Mouse (Mus musculus): ENCODE results near the gene Olfr1475. TPM values are rescaled to one million over a fixed set of nuclear protein-coding genes. Genes with fewer than 3 reads are reported as not detected.
"Not testable (repeated sequence)": the region's sequence is repeated elsewhere in the genome, so short reads cannot be mapped to it uniquely, and the experiment has no call there.

The Olfr1475 gene
- polyA plus RNA-seq (2015; fragmentation: Nextera tagmentation; extraction: Ambion mirVana), result not detected in 2 replicates

GRCm38 (mm10) chr19:13480096-13480495 lies at the start of gene Olfr1475:
Gene Olfr1475 (minus strand): TSS chr19:13480196.
- Histone ChIP-seq H3K4me2 (no peak within 1 kb of the TSS), H3K9me3 (replicated peaks) (no peaks in the 10 kb centered on the region), H3K9ac (no peak within 1 kb of the TSS), H3K36me3 (no peaks in the 10 kb centered on the region), H3K27ac (no peak within 1 kb of the TSS), H3K4me1 (no peaks in the 10 kb centered on the region), H3K4me3 (replicated peaks) (no peak within 1 kb of the TSS), H3K27me3 (no peaks in the 10 kb centered on the region)
- ATAC-seq (replicated peaks; ENCODE audit: low FRiP score), result no peak

- ATAC-seq (replicated peaks; ENCODE audit: low FRiP score), result no peak
- Histone ChIP-seq H3K36me3 (no peaks in the 10 kb centered on the region), H3K27ac (no peak within 1 kb of the TSS), H3K27me3 (no peaks in the 10 kb centered on the region), H3K4me2 (no peak within 1 kb of the TSS), H3K9ac (no peak within 1 kb of the TSS), H3K4me3 (replicated peaks) (no peak within 1 kb of the TSS), H3K9me3 (replicated peaks) (peaks cover 9% of the 10 kb centered on the region; the same call in 1 of the 2 replicates), H3K4me1 (no peaks in the 10 kb centered on the region)
- 86% methylated on average over 2 of the region's 2 CpGs for WGBS
Observed at GRCm38 (mm10) chr19:13527613-13528012, 47.6 kb upstream of the Olfr1475 start, which contains the start of gene Olfr1480. Gene Olfr1480 (plus strand): TSS chr19:13527913.

DNA sequence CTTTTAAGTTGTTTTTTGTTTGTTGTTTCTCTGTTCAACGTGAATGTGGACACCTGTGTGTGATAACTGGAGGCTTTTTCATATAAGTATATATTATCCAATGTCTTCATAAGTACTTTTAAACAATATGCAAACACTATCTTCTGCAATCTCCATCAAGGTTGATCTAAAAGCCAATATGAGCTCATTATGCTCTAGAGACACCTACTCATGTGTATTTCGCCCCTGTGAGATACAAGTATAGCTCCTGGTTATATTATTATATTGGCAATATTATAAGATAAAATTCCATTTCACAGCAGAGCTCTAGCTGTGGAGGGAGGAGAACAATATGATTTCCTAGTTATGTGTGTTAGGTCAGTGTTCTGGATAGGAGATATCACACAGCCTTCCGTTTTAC lies 20.2 kb upstream of the Olfr1475 start, which contains the start of gene Olfr1477:
TSS of gene Olfr1477 (plus strand) at position 301 of the 400 bp plus-strand sequence.
- Histone ChIP-seq H3K27ac (no peak within 1 kb of the TSS), H3K27me3 (no peaks in the 10 kb centered on the region), H3K4me2 (no peak within 1 kb of the TSS), H3K9ac (no peak within 1 kb of the TSS), H3K9me3 (replicated peaks) (no peaks in the 10 kb centered on the region), H3K4me1 (no peaks in the 10 kb centered on the region), H3K4me3 (replicated peaks) (no peak within 1 kb of the TSS), H3K36me3 (no peaks in the 10 kb centered on the region)
- WGBS, result 74% methylated on average over 3 of the region's 3 CpGs
- no peak for ATAC-seq (replicated peaks; ENCODE audit: low FRiP score)

- not testable (repeated sequence) for H3K9me3 ChIP-seq (replicated peaks); H3K27me3 ChIP-seq; H3K36me3 ChIP-seq; H3K4me1 ChIP-seq; H3K9ac ChIP-seq; H3K27ac ChIP-seq; ATAC-seq (replicated peaks; ENCODE audit: low FRiP score); H3K4me2 ChIP-seq; H3K4me3 ChIP-seq (replicated peaks)
- WGBS, result 81% methylated on average over 4 of the region's 4 CpGs
Observed at GRCm38 (mm10) chr19:13469265-13469664, 10.7 kb downstream of the Olfr1475 start, which contains the start of gene Olfr1474. Gene Olfr1474 (plus strand): TSS chr19:13469565.

DNA sequence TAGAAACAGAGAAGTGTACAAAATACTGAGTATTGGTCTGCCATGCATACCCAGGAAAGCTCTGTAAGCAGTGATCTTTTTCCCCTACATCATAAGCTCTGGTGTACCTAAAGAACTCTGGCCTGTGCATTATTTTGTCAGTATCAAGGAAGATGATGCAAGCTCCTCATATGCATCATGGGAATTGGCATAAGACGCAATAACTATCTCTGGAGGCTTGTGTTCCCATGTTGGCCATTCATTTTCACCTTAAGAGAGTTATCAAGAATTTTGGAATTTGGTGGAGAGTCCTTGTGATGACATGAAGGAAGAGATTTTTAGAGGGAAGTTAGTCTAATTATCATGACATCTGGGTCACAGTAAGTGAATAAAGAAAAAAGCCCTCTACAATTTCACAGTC lies 24.0 kb downstream of the Olfr1475 start, which contains the start of gene Olfr1472:
TSS of gene Olfr1472 (minus strand) at position 101 of the 400 bp plus-strand sequence.
- H3K27me3 ChIP-seq, result no peaks in the 10 kb centered on the region
- H3K4me2 ChIP-seq, result no peak within 1 kb of the TSS
- no peak within 1 kb of the TSS for H3K9ac ChIP-seq
- no peak within 1 kb of the TSS for H3K27ac ChIP-seq
- H3K4me3 ChIP-seq (replicated peaks), result no peak within 1 kb of the TSS
- no peaks in the 10 kb centered on the region for H3K36me3 ChIP-seq
- 91% methylated on average over 1 of the region's 1 CpGs for WGBS
- no peaks in the 10 kb centered on the region for H3K9me3 ChIP-seq (replicated peaks)
- ATAC-seq (replicated peaks; ENCODE audit: low FRiP score), result no peak
- H3K4me1 ChIP-seq, result no peaks in the 10 kb centered on the region

GRCm38 (mm10) chr19:13443109-13443508 lies 36.9 kb downstream of the Olfr1475 start, which contains the start of gene Olfr1471:
Gene Olfr1471 (plus strand): TSS chr19:13443409.
- not testable (repeated sequence) for ATAC-seq (replicated peaks; ENCODE audit: low FRiP score); H3K27me3 ChIP-seq; H3K9ac ChIP-seq; H3K27ac ChIP-seq; H3K36me3 ChIP-seq; H3K4me3 ChIP-seq (replicated peaks); H3K9me3 ChIP-seq (replicated peaks); H3K4me1 ChIP-seq; H3K4me2 ChIP-seq
- WGBS, result 79% methylated on average over 2 of the region's 2 CpGs

Other genes with a start within 250 kb of the Olfr1475 start
- not detected in 2 replicates for gene Olfr1463, start 248.9 kb downstream of the Olfr1475 start, polyA plus RNA-seq (2015; fragmentation: Nextera tagmentation; extraction: Ambion mirVana)
- not detected in 2 replicates for gene Olfr1465, start 164.7 kb downstream of the Olfr1475 start, polyA plus RNA-seq (2015; fragmentation: Nextera tagmentation; extraction: Ambion mirVana)
- gene Olfr1466, start 141.3 kb downstream of the Olfr1475 start, polyA plus RNA-seq (2015; fragmentation: Nextera tagmentation; extraction: Ambion mirVana), result not detected in 2 replicates
- gene Olfr1467, start 118.0 kb downstream of the Olfr1475 start, polyA plus RNA-seq (2015; fragmentation: Nextera tagmentation; extraction: Ambion mirVana), result not detected in 2 replicates
- gene Olfr1469, start 72.3 kb downstream of the Olfr1475 start, polyA plus RNA-seq (2015; fragmentation: Nextera tagmentation; extraction: Ambion mirVana), result not detected in 2 replicates
- gene Olfr1471, start 36.8 kb downstream of the Olfr1475 start, polyA plus RNA-seq (2015; fragmentation: Nextera tagmentation; extraction: Ambion mirVana), result not detected in 2 replicates
- not detected in 2 replicates for gene Olfr1472, start 24.1 kb downstream of the Olfr1475 start, polyA plus RNA-seq (2015; fragmentation: Nextera tagmentation; extraction: Ambion mirVana)
- gene Olfr1474, start 10.6 kb downstream of the Olfr1475 start, polyA plus RNA-seq (2015; fragmentation: Nextera tagmentation; extraction: Ambion mirVana), result not detected in 2 replicates
- gene Olfr1477, start 20.4 kb upstream of the Olfr1475 start, polyA plus RNA-seq (2015; fragmentation: Nextera tagmentation; extraction: Ambion mirVana), result not detected in 2 replicates
- gene Olfr1480, start 47.7 kb upstream of the Olfr1475 start, polyA plus RNA-seq (2015; fragmentation: Nextera tagmentation; extraction: Ambion mirVana), result not detected in 2 replicates
- not detected in 2 replicates for gene Olfr1484, start 103.3 kb upstream of the Olfr1475 start, polyA plus RNA-seq (2015; fragmentation: Nextera tagmentation; extraction: Ambion mirVana)
- gene Olfr1487, start 137.2 kb upstream of the Olfr1475 start, polyA plus RNA-seq (2015; fragmentation: Nextera tagmentation; extraction: Ambion mirVana), result not detected in 2 replicates
- gene Olfr1489, start 151.4 kb upstream of the Olfr1475 start, polyA plus RNA-seq (2015; fragmentation: Nextera tagmentation; extraction: Ambion mirVana), result not detected in 2 replicates
- gene Olfr1490, start 170.9 kb upstream of the Olfr1475 start, polyA plus RNA-seq (2015; fragmentation: Nextera tagmentation; extraction: Ambion mirVana), result not detected in 2 replicates
- gene Olfr1491, start 217.1 kb upstream of the Olfr1475 start, polyA plus RNA-seq (2015; fragmentation: Nextera tagmentation; extraction: Ambion mirVana), result not detected in 2 replicates
- not detected in 2 replicates for gene Olfr1493-ps1, start 243.1 kb upstream of the Olfr1475 start, polyA plus RNA-seq (2015; fragmentation: Nextera tagmentation; extraction: Ambion mirVana)